Mouse (Mus musculus) limb, embryonic 14.5 days (tissue): ENCODE data around the gene Pde1b. TPM values are rescaled to one million over a fixed set of nuclear protein-coding genes. Genes with fewer than 3 reads are reported as not detected.

Experiments
- ATAC-seq: fragments of 200-750 bp; cut with Nextera tagmentation; 2 replicates; pipeline ENCODE4 v1.8.0; 2017; ENCODE audit warnings: low read depth, moderate number of reproducible peaks, moderate TSS enrichment; ENCODE audit not compliant: low FRiP score
- DNase-seq: peaks from one replicate; pipeline ENCODE4 v3.0.0-alpha.2; 2015; ENCODE audit warnings: low spot score
- H3K27ac ChIP-seq: fragments of 300-500 bp; sonication (generic); replicated peaks from 2 replicates; pipeline ENCODE4 v1.5.1; 2014; ENCODE audit warnings: low read depth, mild to moderate bottlenecking, low read length, moderate library complexity, mixed read lengths
- H3K27me3 ChIP-seq: fragments of 300-500 bp; sonication (generic); 2 replicates; pipeline ENCODE4 v1.6.1; 2014; ENCODE audit warnings: low read length, mixed read lengths; ENCODE audit not compliant: control insufficient read depth, insufficient read depth
- H3K36me3 ChIP-seq: fragments of 300-500 bp; sonication (generic); 2 replicates; pipeline ENCODE4 v1.6.1; 2014; ENCODE audit warnings: mild to moderate bottlenecking, low read length, moderate library complexity, mixed read lengths; ENCODE audit not compliant: control insufficient read depth, insufficient read depth
- H3K4me1 ChIP-seq: fragments of 300-500 bp; sonication (generic); 2 replicates; pipeline ENCODE4 v1.6.1; 2014; ENCODE audit warnings: antibody characterized with exemption, low read length, mixed read lengths; ENCODE audit not compliant: control insufficient read depth, insufficient read depth
- H3K4me2 ChIP-seq: fragments of 300-500 bp; sonication (generic); replicated peaks from 2 replicates; pipeline ENCODE4 v1.6.1; 2014; ENCODE audit warnings: low read depth, mild to moderate bottlenecking, low read length, moderate library complexity; ENCODE audit not compliant: severe bottlenecking
- H3K4me3 ChIP-seq: fragments of 300-500 bp; sonication (generic); replicated peaks from 2 replicates; pipeline ENCODE4 v1.5.1; 2014; ENCODE audit warnings: low read length
- H3K9ac ChIP-seq: fragments of 300-500 bp; sonication (generic); 2 replicates; pipeline ENCODE4 v1.6.1; 2014; ENCODE audit warnings: mild to moderate bottlenecking, low read depth, low read length, moderate library complexity; ENCODE audit not compliant: severe bottlenecking
- H3K9me3 ChIP-seq: fragments of 300-500 bp; sonication (generic); 2 replicates; pipeline ENCODE4 v1.6.1; 2016; ENCODE audit warnings: low read length; ENCODE audit not compliant: control insufficient read depth
- POLR2A ChIP-seq: fragments of 200-500 bp; IDR thresholded peaks from 2 replicates; pipeline ENCODE4 v1.8.0; 2012; ENCODE audit warnings: inconsistent platforms, mild to moderate bottlenecking, moderate library complexity, borderline replicate concordance; ENCODE audit not compliant: insufficient read depth, insufficient read length; ENCODE audit errors: extremely low read depth
- whole genome bisulfite sequencing: fragments of 180-500 bp; shearing (Covaris S2); extraction: QIAGEN DNeasy Blood & Tissue Kit; methylation state at CpG from one replicate; pipeline ENCODE4 v1.1.7; 2014; 5-methylcytosine and 5-hydroxymethylcytosine counted together
- polyA plus RNA-seq, 2 experiments: library from polyadenylated mRNA; depleted of rRNA in 1 of 2; stranded (reverse) in 1 of 2; unstranded in 1 of 2; fragments of >200 nt; fragmentation: Nextera tagmentation in 1 of 2; extraction: Ambion mirVana in 1 of 2; gene quantifications; 2 replicates each; pipeline versions ENCODE4 v1.2.1 to v1.2.3; 2012 to 2014

Pde1b gene
- polyA plus RNA-seq, 2 experiments = 4.4 to 6.9 TPM

- H3K27me3 ChIP-seq = peaks cover 8% of the 10 kb centered on the region
These were observed 35.0 kb downstream of the Pde1b start, which contains the start of gene Ppp1r1a for GRCm38 (mm10) chr15:103537822-103538213. Gene Ppp1r1a, minus strand, starts transcription at chr15:103538003.

DNA sequence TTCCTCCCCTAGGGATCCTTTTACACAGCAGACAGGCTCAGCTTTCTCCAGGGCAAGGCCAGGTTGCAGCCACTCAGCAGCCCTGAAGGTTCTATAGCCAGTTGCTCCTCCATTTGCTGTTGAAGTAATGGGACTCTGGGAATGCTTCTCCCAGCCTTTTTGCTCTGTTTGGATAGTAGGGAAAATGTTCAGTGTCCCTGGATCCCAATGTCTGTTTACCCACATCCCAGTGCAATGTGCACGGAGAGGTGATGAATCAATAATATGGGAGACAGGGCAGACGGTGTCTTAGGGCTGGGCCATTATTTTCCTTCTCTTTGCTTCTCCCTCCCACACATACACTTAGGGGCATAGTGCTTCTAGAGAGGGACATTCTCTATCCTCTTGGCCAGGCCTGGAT, 36.4 kb downstream of the Pde1b start:
- H3K9ac ChIP-seq = no peak overlapping the region
- no peaks in the 10 kb centered on the region for H3K36me3 ChIP-seq
- no peak overlapping the region for H3K27ac ChIP-seq
- DNase-seq (no peak), ATAC-seq (no peak)
- TF ChIP-seq POLR2A = no peak
- no peak overlapping the region for H3K4me2 ChIP-seq
- WGBS = 54% methylated on average over 2 of the region's 2 CpGs
- peaks cover 8% of the 10 kb centered on the region for H3K27me3 ChIP-seq
- H3K4me1 ChIP-seq = peaks cover 6% of the 10 kb centered on the region
- H3K4me3 ChIP-seq = no peak overlapping the region
- no peaks in the 10 kb centered on the region for H3K9me3 ChIP-seq

More at GRCm38 (mm10) chr15:103537822-103538213, 35.0 kb downstream of the Pde1b start, which contains the start of gene Ppp1r1a:
- H3K9ac ChIP-seq = peak within 1 kb of the TSS; percentile 62
- under 1% methylated on average over 36 of the region's 36 CpGs for WGBS
- TF ChIP-seq POLR2A = no peak
- peak within 1 kb of the TSS; percentile 63 for H3K4me3 ChIP-seq
- ATAC-seq = peak; percentile 81; the same call in 1 of the 2 replicates
- peak; percentile 53 for DNase-seq
- no peaks in the 10 kb centered on the region for H3K9me3 ChIP-seq
- H3K4me1 ChIP-seq = peaks cover 6% of the 10 kb centered on the region
- no peak within 1 kb of the TSS for H3K27ac ChIP-seq
- H3K36me3 ChIP-seq = no peaks in the 10 kb centered on the region
- H3K4me2 ChIP-seq = peak within 1 kb of the TSS; percentile 96

- Histone ChIP-seq H3K4me2 (no peak overlapping the region), H3K27me3 (peaks cover 8% of the 10 kb centered on the region), H3K27ac (no peak overlapping the region), H3K36me3 (no peaks in the 10 kb centered on the region), H3K4me1 (peaks cover 6% of the 10 kb centered on the region), H3K9me3 (no peaks in the 10 kb centered on the region), H3K9ac (no peak overlapping the region), H3K4me3 (no peak overlapping the region)
- DNase-seq = no peak
- WGBS = 77% methylated on average over 1 of the region's 1 CpGs
- no peak for TF ChIP-seq POLR2A
- ATAC-seq = no peak
These were observed 37.8 kb downstream of the Pde1b start for GRCm38 (mm10) chr15:103540646-103541045.

- DNase-seq (no peak), ATAC-seq (no peak)
- no peak overlapping the region for H3K4me3 ChIP-seq
- H3K27me3 ChIP-seq = no peaks in the 10 kb centered on the region; the same call in 1 of the 2 replicates
- no peak for TF ChIP-seq POLR2A
- H3K4me1 ChIP-seq = no peaks in the 10 kb centered on the region; the same call in 1 of the 2 replicates
- H3K36me3 ChIP-seq = no peaks in the 10 kb centered on the region
- H3K9me3 ChIP-seq = no peaks in the 10 kb centered on the region
- H3K9ac ChIP-seq = no peak overlapping the region
- H3K4me2 ChIP-seq = no peak overlapping the region
- no peak overlapping the region for H3K27ac ChIP-seq
These were observed 39.7 kb downstream of the Pde1b start for GRCm38 (mm10) chr15:103542526-103542925.

- DNase-seq (no peak), ATAC-seq (no peak)
- Histone ChIP-seq H3K4me1 (no peaks in the 10 kb centered on the region), H3K4me2 (no peak overlapping the region), H3K4me3 (no peak overlapping the region), H3K9me3 (no peaks in the 10 kb centered on the region), H3K27ac (no peak overlapping the region), H3K9ac (no peak overlapping the region), H3K27me3 (no peaks in the 10 kb centered on the region), H3K36me3 (no peaks in the 10 kb centered on the region)
- WGBS = 84% methylated on average over 3 of the region's 3 CpGs
- no peak for TF ChIP-seq POLR2A
These were observed 45.1 kb downstream of the Pde1b start for GRCm38 (mm10) chr15:103547983-103548382.

- Histone ChIP-seq H3K27ac (no peak overlapping the region), H3K4me2 (no peak overlapping the region), H3K9me3 (no peaks in the 10 kb centered on the region), H3K27me3 (no peaks in the 10 kb centered on the region), H3K9ac (no peak overlapping the region), H3K4me3 (no peak overlapping the region), H3K36me3 (no peaks in the 10 kb centered on the region), H3K4me1 (no peaks in the 10 kb centered on the region)
- WGBS = 75% methylated on average over 1 of the region's 1 CpGs
- no peak for ATAC-seq
- no peak for TF ChIP-seq POLR2A
- no peak for DNase-seq
These were observed 46.6 kb downstream of the Pde1b start for GRCm38 (mm10) chr15:103549475-103549874.
